Mouse (Mus musculus) left cerebral cortex, adult 9 months (tissue): ENCODE results near the gene Pusl1.

Experiments
- DNase-seq, 2 experiments: peaks; one replicate each; pipeline ENCODE4 v3.0.0; 2022; ENCODE audit warnings: low spot score in 2 of 2

Pusl1 gene

DNA sequence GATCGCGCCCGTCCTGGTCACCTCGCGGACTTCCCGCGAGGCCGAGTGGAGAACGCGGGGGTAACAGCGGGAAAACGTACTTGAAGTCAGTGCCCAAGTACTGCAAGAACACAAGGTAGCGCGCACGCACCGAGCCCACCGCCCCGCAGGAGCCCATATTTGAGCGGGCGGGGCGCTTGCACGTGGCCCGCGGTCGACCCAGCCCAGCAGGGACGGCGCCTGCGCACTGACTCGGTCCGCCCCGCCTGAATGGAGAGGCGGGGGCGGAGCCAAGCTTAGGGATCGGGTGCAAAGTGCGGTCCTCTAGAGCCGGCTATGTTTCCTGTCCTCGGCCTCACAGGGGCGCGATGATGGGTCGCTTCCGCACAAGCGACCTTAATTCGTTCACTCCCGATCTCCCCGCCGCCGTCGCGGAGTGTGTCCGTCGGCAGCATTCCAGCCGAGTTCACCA is at the start of gene Pusl1, which contains the start of gene Acap3:
TSS of gene Pusl1 (minus strand) at position 231 of the 451 bp plus-strand sequence.
TSS of gene Acap3 (plus strand) at position 272 of the 451 bp plus-strand sequence.
- DNase-seq = peak; percentile 88 to 96

DNA sequence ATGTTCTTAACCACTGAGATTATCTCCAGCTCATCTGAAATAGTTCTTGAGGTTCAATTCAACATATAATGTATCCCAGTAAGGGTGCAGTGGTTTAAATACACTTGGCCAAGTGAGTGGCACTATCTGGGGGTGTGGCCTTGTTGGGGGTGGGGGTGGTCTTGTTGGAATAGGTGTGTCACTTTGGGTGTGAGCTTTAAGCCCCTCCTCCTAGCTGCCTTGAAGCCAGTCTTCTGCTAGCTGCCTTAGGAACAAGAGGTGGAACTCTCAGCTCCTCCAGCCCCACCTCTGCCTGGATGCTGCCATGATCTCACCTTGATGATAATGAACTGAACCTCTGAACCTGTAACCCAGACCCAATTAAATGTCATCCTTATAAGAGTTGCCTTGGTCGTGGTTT is 40.5 kb upstream of the Pusl1 start:
- no peak for DNase-seq

DNA sequence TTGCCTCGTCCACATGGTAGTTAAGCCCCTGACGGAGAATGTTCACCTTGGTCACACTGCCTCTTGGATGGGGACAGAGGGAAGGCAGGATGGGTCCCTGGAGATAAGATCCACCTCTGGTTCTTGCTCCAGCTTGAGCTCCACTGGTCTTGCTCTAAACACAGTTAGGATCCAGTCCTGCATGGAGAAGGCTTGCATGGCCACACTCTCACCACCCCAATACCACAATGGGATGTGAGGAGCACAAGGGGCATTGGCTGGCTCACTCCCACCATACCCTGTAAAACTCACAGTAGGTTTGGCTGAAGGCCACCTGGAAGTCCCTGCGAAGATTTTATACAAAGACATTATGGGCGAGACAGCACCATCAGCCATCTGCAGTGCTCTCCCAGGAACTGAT is 17.2 kb upstream of the Pusl1 start:
- DNase-seq = no peak

DNA sequence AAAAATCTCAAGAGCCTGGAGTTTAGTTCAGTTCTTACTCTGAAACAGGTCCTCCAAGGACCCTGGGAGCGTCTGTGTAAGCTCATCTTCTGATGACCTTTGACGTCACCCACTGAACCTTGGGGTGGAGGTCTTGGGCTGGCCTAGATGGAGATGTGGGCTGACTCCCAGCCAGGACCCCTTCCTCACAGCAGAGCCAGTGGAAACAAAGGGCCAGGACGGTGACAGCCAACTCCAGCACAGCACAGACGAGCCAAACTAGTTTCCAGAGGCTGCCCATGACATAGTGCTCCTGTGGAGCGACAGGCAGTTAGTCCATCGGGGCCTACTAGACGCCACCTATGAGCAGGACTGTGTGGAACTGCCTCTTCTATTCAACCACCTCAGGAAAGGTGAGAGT is 16.7 kb upstream of the Pusl1 start:
- no peak for DNase-seq

DNA sequence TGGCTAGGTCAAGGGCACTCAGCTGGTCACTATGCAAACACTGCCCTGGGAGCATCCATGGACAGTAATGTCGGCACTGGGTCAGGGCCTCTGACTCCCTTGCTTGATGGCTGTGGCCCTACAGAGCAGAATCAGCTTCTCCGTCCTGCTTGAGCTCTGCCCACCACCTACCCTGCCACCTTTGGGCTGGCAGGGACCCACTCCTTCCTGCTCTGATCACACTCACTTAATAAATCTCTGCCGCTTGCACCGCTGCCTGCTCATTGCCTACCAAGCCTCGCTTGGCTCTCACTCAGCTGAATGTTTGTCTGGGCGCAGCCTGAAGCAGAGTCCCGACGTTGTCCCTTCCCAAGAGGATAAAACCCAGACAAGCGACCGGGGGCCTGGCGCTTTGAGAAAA is 15.4 kb upstream of the Pusl1 start:
- DNase-seq = no peak

DNA sequence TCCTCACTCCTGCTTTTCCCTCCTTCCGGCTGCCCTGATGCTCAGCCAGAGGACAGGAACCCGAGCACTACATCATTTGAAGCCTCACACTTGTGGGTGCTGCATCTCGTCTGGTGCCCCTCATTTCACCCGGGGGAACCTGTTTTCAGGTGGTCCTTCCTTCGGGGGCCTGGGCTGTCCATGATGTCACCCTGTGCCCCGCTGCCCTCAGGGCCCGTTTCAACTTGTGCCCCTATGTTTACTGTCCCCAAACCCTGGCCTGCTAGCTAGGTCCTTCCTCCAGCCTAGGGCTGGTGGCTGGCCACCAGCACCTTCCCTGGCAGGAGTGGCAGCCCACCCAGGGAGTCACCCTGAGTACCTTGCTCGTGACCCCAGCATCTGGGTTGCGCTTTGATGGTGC is 14.5 kb upstream of the Pusl1 start:
- no peak for DNase-seq

DNA sequence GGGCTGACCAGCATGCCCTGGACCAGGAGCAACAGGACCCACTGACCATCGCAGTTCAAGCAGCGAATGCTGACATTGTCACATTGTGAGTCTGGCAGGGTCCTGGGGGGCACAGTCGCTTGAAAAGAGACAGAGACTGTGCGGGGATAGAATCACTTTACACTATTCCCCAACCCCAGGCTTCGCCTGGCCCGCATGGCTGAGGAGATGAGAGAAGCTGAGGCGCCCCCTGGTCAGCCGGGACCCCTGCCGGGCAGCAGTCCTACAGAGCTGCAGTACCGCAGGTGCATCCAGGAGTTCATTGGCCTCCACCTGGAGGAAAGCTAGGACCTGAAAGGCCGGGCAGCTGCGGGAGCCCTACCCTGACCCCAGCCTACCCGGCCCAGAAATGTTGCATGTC is 14.1 kb upstream of the Pusl1 start:
- no peak for DNase-seq

DNA sequence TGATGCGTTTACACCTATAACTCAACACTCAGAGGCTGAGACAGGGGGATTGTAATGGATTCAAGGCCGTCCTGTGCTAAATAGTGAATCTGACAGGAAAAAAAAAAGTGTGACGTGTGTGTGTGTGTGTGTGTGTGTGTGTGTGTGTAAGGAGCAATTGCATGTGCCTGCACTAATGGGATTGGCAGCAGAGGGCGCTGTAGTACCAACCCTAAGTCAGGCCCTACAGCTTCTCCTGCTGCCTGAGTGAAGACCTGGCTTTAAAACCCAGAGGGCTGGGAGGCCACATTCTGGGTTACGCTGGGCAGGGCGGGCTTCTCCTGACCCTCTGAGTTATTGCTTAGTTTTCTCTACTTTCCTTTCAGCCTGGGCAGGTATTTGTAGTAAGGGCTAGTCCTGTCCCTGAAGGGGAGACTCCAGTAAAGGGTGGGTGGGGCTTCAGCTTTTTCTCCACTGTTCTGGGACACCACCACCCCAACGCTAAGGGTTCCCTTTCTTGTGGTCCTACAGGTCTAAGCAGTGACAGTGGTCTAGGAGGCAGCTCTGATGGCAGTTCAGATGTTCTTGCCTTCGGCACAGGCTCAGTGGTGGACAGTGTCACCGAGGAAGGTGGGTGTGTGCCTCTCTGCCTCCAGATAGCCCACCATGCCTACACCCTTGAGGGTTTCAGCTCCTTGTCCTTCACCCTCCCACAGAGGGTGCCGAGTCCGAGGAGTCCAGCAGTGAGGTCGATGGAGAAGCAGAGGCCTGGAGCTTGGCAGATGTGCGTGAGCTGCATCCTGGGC is 12.9 kb upstream of the Pusl1 start:
- peak in 1 of 2 experiments; percentile 16 for DNase-seq

DNA sequence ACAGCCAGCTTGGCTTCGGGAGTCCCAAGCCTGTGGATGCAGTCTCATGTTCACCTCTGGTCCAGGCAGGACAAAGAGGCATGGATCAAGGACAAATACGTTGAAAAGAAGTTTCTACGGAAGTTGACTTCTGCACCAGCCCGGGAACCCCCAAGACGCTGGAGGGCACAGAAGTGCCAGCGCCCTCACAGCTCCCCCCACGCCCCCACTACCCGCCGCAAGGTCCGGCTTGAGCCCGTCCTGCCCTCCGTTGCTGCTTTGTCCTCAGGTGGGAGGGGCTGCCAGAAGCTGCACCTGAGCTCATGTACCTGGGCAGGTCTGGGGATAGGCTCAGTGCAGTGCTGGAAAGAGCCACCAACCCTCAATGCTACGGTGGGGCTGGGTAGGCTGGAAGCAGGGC is 11.7 kb upstream of the Pusl1 start:
- no peak for DNase-seq

DNA sequence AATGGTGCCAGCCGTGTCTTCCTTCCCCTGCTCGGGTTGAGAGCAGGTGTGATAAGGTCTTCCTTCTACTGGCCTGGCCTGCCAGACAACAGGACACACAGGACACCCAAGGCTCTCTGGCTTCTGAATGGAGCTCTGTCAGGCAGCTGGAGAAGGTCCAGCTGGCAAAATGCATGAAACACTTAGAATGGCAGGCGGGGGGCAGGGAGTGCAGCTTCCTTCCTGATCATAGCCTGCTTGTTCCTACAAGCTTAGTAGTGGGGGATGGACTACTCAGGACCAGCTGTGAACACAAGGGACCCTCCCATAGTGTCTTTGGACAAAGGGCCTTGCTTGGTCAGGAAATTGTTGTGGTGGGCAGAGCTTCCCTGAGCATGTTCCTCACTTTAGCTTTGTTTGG is 9.6 kb upstream of the Pusl1 start:
- no peak for DNase-seq

DNA sequence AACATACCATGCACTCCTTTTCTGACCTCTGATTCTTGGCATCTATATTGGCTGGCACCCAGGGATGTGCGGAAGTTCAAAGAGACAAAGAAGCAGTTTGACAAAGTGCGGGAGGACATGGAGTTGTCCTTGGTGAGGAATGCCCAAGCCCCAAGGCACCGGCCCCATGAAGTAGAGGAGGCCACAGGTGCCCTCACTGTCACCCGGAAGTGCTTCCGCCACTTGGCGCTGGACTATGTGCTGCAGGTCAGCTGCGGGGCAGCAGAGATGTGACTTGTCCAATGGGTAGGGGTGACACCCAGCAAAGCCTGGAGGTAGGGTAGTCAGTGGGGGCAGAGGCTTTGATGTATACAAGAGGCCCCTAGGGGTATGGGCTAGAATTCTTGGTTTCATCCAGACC is 7.8 kb upstream of the Pusl1 start:
- no peak for DNase-seq

DNA sequence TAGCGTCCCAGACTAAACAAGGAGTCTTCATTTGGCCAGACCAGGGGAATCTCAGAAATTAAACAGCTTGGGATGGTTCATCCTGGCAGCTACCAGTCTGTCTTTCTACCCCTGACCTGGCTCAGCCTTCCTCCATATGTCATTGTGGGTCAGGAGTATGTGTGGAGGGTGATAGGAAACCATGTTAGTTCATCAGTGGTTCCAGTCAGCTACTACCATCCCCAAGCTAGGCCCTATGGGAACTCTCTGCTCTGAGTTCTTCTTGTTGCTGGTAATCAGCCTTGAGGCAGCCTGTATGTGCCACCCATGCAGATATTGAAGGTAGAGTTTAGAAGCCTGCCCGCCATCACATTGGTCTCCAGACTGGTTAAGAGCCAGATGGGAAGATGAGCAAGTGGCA is 6.7 kb upstream of the Pusl1 start:
- no peak for DNase-seq

DNA sequence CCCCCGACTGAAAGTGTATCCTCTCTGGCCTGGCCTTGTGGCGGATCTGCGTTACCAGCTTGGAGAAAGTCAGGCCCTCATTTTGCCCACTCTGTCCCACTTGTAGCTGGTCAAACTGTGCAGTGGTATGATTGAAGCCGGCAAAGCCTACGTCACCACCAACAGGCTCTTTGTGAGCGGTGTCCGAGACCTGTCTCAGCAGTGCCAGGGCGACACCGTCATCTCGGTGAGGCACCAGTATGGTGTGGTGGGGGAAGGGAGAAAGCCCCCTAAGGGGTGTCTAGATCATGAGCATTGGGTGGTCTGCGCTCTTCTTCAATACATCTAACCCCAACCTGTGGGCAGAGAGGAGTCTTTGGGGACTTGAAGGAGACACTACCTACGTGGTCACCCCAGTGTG is 4.9 kb upstream of the Pusl1 start:
- no peak for DNase-seq

DNA sequence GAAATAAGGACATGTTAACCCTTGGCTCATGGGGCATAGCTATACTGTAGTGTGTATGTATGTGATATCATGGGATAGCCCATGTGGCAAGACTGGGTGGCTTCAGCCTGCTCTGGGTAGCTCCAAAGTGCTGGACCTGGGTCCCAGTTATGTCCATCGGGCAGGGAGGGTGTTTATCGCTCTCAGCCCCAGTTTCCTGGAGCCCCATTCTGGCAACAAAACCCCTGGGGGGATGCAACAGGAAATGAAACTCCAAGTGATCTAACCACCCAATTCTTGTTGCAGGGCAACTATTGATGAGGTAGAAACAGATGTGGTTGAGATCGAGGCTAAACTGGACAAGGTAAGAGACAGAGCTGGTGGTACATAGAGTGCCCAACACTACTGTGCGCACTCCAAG is 4.2 kb upstream of the Pusl1 start:
- DNase-seq = no peak

DNA sequence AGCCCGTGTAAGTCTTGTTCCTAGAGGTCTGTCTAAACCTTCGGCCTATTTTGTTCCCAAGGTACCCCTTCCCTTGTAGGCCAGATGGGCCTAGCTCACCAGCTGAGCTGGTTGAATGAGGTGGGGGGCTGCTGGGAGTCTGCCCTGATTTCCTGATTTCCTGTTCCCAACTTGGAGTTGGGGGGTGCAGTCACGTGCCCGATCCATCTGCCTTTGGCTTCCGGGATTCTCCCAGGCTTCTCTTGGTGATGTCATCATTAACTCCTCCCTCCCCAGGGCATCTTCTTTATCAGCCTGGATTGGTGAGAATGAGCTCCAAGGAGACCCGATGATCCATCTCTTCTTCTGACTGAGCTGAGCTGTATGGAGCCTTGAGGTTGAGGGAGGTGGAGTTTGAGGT is 3.6 kb upstream of the Pusl1 start:
- DNase-seq = peak in 1 of 2 experiments; percentile 81

DNA sequence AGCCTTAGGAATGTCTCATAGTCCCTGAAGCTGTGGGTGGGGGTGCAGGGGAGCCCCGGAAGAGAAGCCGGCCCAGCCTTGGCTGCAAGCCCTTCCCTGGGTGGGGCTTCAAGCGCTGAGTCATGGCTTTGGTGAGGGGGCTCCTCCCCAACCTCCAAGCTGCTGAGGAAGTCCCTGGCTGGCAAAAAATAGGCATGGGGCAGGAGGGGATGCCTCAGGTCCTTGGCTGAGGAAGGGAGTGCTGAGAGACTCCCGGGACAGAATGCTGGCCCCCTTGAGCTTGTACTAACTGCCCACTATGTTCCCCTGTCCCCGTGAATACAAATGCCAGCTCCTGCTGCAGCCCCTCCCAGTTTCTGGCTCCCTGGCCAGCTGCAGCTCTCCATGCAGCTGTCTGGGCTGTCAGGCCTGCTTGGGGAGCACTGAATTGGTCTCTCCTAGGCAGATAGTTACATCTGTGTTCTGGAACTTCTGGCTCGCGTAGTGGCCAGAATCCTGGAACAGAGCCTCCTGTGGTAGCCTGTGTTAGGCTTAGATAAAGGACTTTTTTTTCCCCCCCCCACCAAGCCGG is 2.8 kb upstream of the Pusl1 start:
- DNase-seq = peak in 1 of 2 experiments; percentile 68

DNA sequence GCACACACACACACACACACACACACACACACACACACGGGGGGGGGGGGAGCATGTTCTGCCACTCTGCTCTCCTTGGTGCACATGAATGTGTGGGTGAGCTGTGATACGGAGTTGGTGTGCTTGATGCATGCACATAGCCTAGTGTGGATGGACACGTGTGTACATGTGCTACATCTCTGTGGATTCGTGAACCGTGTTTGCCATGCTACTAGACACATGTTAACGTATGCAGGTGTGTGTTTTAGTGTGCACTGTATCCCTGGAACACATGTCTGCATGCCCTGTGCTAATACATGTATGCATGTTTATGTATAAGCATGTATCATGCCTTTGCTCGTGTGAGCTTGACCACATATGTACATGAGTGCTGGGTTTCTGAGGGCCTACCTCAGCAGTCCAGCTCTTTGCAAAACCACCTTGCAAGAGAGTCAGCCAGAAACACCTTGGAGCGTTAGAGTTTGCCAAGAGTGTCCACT is 1.7 kb upstream of the Pusl1 start:
- no peak for DNase-seq

DNA sequence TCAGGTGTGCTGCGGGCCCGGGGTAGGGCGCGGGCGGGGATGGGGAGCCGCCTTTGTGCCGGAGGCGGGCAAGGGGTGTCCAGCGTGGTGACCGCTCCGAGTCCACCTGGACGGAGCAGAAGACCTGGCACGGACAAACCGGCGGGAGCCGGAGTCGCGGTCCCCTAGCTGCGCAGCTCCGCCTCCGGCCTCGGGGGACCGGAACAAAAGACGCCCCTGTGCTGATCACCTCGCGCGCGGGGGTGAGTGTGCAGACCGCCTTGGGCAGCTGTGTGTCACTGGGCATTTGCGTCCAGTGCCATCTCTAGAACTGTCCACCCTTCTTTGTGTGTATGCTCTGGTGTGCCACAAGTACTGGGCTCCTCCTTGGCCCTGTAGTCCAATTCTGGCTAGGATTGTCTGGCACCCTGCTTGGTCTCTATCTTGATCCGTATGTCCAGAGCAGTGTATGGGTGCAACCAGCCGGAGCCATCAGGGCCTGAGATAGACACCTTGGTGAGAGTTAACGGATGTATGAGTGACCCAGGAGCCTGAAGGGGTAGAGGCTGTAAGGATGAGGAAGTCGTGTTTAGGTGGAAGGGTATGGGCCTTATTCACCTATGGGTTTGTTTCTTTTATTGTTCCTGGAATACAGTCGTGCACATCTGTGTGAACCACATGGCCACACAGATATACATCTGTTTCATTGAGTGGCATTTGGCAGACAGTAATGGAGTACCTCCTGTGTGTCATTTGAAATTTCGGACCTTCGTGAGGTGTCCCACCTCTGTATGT is 1.0 kb upstream of the Pusl1 start:
- peak in 1 of 2 experiments; percentile 45 for DNase-seq

DNA sequence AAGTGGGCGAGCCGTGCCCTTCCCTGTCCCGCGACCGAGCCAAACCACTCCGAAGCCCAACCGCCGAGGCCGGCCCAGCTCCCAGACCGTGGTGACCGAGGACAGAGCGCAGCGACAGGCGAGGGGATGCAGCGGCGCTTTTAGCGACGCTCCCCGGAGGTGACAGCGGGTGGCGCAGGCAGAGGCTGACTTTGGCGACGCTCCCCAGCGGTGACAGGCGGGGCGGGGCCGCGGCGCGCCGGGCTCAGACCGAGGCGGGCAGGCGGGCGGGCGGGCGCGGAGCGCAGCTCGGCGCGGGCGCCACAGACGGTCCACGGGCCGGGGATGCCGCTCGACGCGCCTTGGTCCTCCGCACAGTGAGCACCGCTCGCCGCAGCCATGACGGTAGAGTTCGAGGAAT is 436 bp upstream of the Pusl1 start:
- DNase-seq = peak in 1 of 2 experiments; percentile 68

DNA sequence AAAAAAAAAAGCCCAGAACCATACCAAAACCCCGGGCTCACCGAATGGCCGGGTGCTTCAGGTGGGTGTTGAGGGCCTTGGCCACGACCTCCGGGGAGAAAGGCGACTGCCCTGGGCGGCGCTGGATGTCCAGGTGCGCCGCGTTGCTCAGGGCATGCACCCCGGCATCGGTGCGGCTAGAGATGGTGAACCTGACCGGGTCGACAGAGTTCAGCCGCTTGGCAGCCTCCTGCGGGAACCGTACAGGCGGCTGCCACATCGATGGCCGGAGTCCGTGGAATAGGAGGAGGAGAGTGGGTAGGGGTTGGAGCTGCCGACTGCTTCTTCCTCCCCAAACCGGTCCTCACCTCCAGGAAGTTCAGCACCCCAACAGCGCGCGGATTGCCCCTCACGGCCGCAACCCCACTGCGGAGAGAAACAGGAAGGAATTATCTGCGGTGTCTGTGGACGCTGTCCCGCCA is 540 bp downstream of the Pusl1 start:
- DNase-seq = no peak

DNA sequence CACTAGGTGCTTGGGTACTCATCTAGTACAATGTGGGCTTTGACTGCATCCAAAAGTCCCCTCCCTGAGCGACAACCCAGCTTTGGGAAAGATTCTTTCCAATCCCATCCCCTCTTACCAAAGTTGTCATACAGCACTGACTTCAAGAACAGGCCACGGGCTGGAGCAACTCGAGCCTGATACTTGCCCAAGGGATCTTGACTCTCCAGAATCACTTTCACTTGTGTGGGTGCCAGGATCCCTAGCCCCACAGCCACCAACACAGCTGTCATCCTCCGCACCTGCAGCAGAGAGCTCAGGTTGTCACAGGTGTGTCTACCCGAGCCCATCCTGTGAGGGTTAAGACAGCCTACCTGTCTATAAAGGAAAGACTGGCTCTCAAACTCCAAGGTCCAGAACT is 2.3 kb downstream of the Pusl1 start:
- DNase-seq = no peak

DNA sequence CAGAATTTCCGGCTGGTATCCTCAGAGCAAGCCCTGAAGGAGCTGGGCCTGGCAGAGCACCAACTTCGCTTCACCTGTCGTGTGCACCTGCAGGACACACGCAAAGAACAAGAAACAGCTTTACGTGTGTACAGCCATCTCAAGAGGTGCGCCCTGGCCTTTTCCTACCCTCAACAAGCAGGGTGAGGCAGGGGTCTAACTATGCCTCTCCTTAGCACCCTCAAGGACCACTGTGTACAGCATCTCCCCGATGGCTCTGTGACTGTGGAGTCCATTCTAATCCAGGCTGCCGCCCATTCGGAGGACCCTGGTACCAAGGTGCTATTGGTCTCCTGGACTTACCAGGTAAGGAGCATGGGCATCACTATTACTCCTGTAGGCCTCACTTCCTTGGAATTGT is 3.4 kb downstream of the Pusl1 start:
- DNase-seq = no peak
